Mouse (Mus musculus): ENCODE measurements around the gene Pim1. TPM values are rescaled to one million over a fixed set of nuclear protein-coding genes. Genes with fewer than 3 reads are reported as not detected.

Gene Pim1
- polyA plus RNA-seq, 1 experiment from 2014 or later = 48.6 TPM

GRCm38 (mm10) chr17:29457795-29458560 is 32.6 kb upstream of the Pim1 start:
- Histone ChIP-seq H3K36me3 (ENCODE audit: inconsistent target) (no peaks in the 10 kb centered on the region), H3K79me2 (ENCODE audit: inconsistent target) (no peaks in the 10 kb centered on the region), H3K4me3 (ENCODE audit: inconsistent target) (no peak overlapping the region), H3K27ac (no peak overlapping the region)
- WGBS (ENCODE audit: missing documents) = 95% methylated on average over 11 of the region's 11 CpGs

- no peak overlapping the region for H3K4me3 ChIP-seq (ENCODE audit: inconsistent target)
- no peak overlapping the region for H3K27ac ChIP-seq
- H3K79me2 ChIP-seq (ENCODE audit: inconsistent target) = no peaks in the 10 kb centered on the region
- H3K36me3 ChIP-seq (ENCODE audit: inconsistent target) = no peaks in the 10 kb centered on the region
- 35% methylated on average over 22 of the region's 24 CpGs for WGBS (ENCODE audit: missing documents)
Measured at GRCm38 (mm10) chr17:29459321-29460118, 31.0 kb upstream of the Pim1 start.

GRCm38 (mm10) chr17:29460119-29460505 is 30.4 kb upstream of the Pim1 start:
- WGBS (ENCODE audit: missing documents) = 80% methylated on average over 5 of the region's 5 CpGs
- H3K79me2 ChIP-seq (ENCODE audit: inconsistent target) = no peaks in the 10 kb centered on the region
- no peaks in the 10 kb centered on the region for H3K36me3 ChIP-seq (ENCODE audit: inconsistent target)
- H3K4me3 ChIP-seq (ENCODE audit: inconsistent target) = no peak overlapping the region
- no peak overlapping the region for H3K27ac ChIP-seq

GRCm38 (mm10) chr17:29463627-29464026 is 26.9 kb upstream of the Pim1 start:
- Histone ChIP-seq H3K36me3 (ENCODE audit: inconsistent target) (no peaks in the 10 kb centered on the region), H3K79me2 (ENCODE audit: inconsistent target) (no peaks in the 10 kb centered on the region), H3K4me3 (ENCODE audit: inconsistent target) (no peak overlapping the region), H3K27ac (no peak overlapping the region)
- 62% methylated on average over 13 of the region's 13 CpGs for WGBS (ENCODE audit: missing documents)

GRCm38 (mm10) chr17:29464068-29464467 is 26.5 kb upstream of the Pim1 start:
- Histone ChIP-seq H3K79me2 (ENCODE audit: inconsistent target) (no peaks in the 10 kb centered on the region), H3K36me3 (ENCODE audit: inconsistent target) (no peaks in the 10 kb centered on the region), H3K4me3 (ENCODE audit: inconsistent target) (no peak overlapping the region), H3K27ac (no peak overlapping the region)
- 51% methylated on average over 12 of the region's 14 CpGs for WGBS (ENCODE audit: missing documents)

- H3K79me2 ChIP-seq (ENCODE audit: inconsistent target) = no peaks in the 10 kb centered on the region
- no peaks in the 10 kb centered on the region for H3K36me3 ChIP-seq (ENCODE audit: inconsistent target)
- no peak overlapping the region for H3K4me3 ChIP-seq (ENCODE audit: inconsistent target)
- no peak overlapping the region for H3K27ac ChIP-seq
- WGBS (ENCODE audit: missing documents) = 91% methylated on average over 17 of the region's 17 CpGs
Measured at GRCm38 (mm10) chr17:29464519-29465140, 25.9 kb upstream of the Pim1 start.

- 73% methylated on average over 9 of the region's 9 CpGs for WGBS (ENCODE audit: missing documents)
- H3K36me3 ChIP-seq (ENCODE audit: inconsistent target) = no peaks in the 10 kb centered on the region
- H3K4me3 ChIP-seq (ENCODE audit: inconsistent target) = no peak overlapping the region
- H3K27ac ChIP-seq = no peak overlapping the region
- H3K79me2 ChIP-seq (ENCODE audit: inconsistent target) = no peaks in the 10 kb centered on the region
Measured at GRCm38 (mm10) chr17:29465405-29466010, 25.0 kb upstream of the Pim1 start.

GRCm38 (mm10) chr17:29467030-29467429 is 23.5 kb upstream of the Pim1 start:
- no peak overlapping the region for H3K4me3 ChIP-seq (ENCODE audit: inconsistent target)
- 91% methylated on average over 8 of the region's 11 CpGs for WGBS (ENCODE audit: missing documents)
- H3K27ac ChIP-seq = no peak overlapping the region
- no peaks in the 10 kb centered on the region for H3K79me2 ChIP-seq (ENCODE audit: inconsistent target)
- no peaks in the 10 kb centered on the region for H3K36me3 ChIP-seq (ENCODE audit: inconsistent target)

- Histone ChIP-seq H3K79me2 (ENCODE audit: inconsistent target) (no peaks in the 10 kb centered on the region), H3K27ac (no peak overlapping the region), H3K36me3 (ENCODE audit: inconsistent target) (no peaks in the 10 kb centered on the region), H3K4me3 (ENCODE audit: inconsistent target) (no peak overlapping the region)
- WGBS (ENCODE audit: missing documents) = 99% methylated on average over 10 of the region's 10 CpGs
Measured at GRCm38 (mm10) chr17:29473466-29473865, 17.1 kb upstream of the Pim1 start.

GRCm38 (mm10) chr17:29474036-29474435 is 16.5 kb upstream of the Pim1 start:
- H3K36me3 ChIP-seq (ENCODE audit: inconsistent target) = no peaks in the 10 kb centered on the region
- H3K79me2 ChIP-seq (ENCODE audit: inconsistent target) = no peaks in the 10 kb centered on the region
- H3K27ac ChIP-seq = no peak overlapping the region
- 54% methylated on average over 2 of the region's 2 CpGs for WGBS (ENCODE audit: missing documents)
- H3K4me3 ChIP-seq (ENCODE audit: inconsistent target) = no peak overlapping the region

GRCm38 (mm10) chr17:29475142-29475541 is 15.4 kb upstream of the Pim1 start:
- WGBS (ENCODE audit: missing documents) = 94% methylated on average over 3 of the region's 3 CpGs
- H3K36me3 ChIP-seq (ENCODE audit: inconsistent target) = no peaks in the 10 kb centered on the region
- H3K27ac ChIP-seq = no peak overlapping the region
- no peak overlapping the region for H3K4me3 ChIP-seq (ENCODE audit: inconsistent target)
- no peaks in the 10 kb centered on the region for H3K79me2 ChIP-seq (ENCODE audit: inconsistent target)

- Histone ChIP-seq H3K4me3 (ENCODE audit: inconsistent target) (no peak overlapping the region), H3K27ac (no peak overlapping the region)
- WGBS (ENCODE audit: missing documents) = 91% methylated on average over 4 of the region's 4 CpGs
Measured at GRCm38 (mm10) chr17:29476461-29476860, 14.1 kb upstream of the Pim1 start.

GRCm38 (mm10) chr17:29477357-29477756 is 13.2 kb upstream of the Pim1 start:
- Histone ChIP-seq H3K27ac (no peak overlapping the region), H3K79me2 (ENCODE audit: inconsistent target) (no peaks in the 10 kb centered on the region), H3K36me3 (ENCODE audit: inconsistent target) (no peaks in the 10 kb centered on the region), H3K4me3 (ENCODE audit: inconsistent target) (no peak overlapping the region)
- WGBS (ENCODE audit: missing documents) = 96% methylated on average over 10 of the region's 10 CpGs

More at GRCm38 (mm10) chr17:29476461-29476860, 14.1 kb upstream of the Pim1 start:
- no peaks in the 10 kb centered on the region for H3K36me3 ChIP-seq (ENCODE audit: inconsistent target)
- no peaks in the 10 kb centered on the region for H3K79me2 ChIP-seq (ENCODE audit: inconsistent target)

- Histone ChIP-seq H3K4me3 (ENCODE audit: inconsistent target) (no peak overlapping the region), H3K79me2 (ENCODE audit: inconsistent target) (no peaks in the 10 kb centered on the region), H3K27ac (peak overlapping the region; percentile 34), H3K36me3 (ENCODE audit: inconsistent target) (no peaks in the 10 kb centered on the region)
- WGBS (ENCODE audit: missing documents) = 63% methylated on average over 4 of the region's 4 CpGs
Measured at GRCm38 (mm10) chr17:29478271-29478670, 12.3 kb upstream of the Pim1 start.
